Comparison of ENCODE assay signal across 8 mouse cellular contexts in genomic region chr15:77882797-77883696, GRCm38 (mm10). TPM values are rescaled to one million over a fixed set of nuclear protein-coding genes. Genes with fewer than 3 reads are reported as not detected.
A peak's percentile ranks its signal among the peaks of the same experiment; 100 is the strongest.
DNase-seq lines count a peak whose midpoint lies in the region; ATAC-seq and TF ChIP-seq lines count a peak whose summit lies in the region.

No protein-coding gene starts in this region.

- H3K9me3 ChIP-seq in hindbrain, embryonic 13.5 days: no peaks in the 10 kb centered on the region
- no peaks in the 10 kb centered on the region for H3K9me3 ChIP-seq in liver, embryonic 15.5 days (replicated peaks)

- H3K9ac ChIP-seq in hindbrain, embryonic 13.5 days: no peak overlapping the region; the same call in 1 of the 2 replicates
- H3K9ac ChIP-seq in liver, embryonic 15.5 days: no peak overlapping the region

- no peak for TF ChIP-seq CTCF in gastrocnemius, adult 2 months (IDR thresholded peaks at IDR 0.05)
- TF ChIP-seq CTCF in layer of hippocampus, adult 2 months (conservative IDR thresholded peaks at IDR 0.05): no peak

- no peaks in the 10 kb centered on the region for H3K36me3 ChIP-seq in hindbrain, embryonic 13.5 days
- no peaks in the 10 kb centered on the region for H3K36me3 ChIP-seq in liver, embryonic 15.5 days (replicated peaks)

- WGBS in hindbrain, embryonic 13.5 days: 22% methylated on average over 17 of the region's 17 CpGs
- WGBS in liver, embryonic 15.5 days (ENCODE audit: insufficient replicate concordance): 39% methylated on average over 16 of the region's 17 CpGs

- no peak for ATAC-seq in hindbrain, embryonic 13.5 days (ENCODE audit: low FRiP score)
- ATAC-seq in liver, embryonic 15.5 days (ENCODE audit: insufficient read depth): no peak

- peak overlapping the region; percentile 63 for H3K27ac ChIP-seq in gastrocnemius, adult 2 months
- H3K27ac ChIP-seq in hindbrain, embryonic 13.5 days: peak overlapping the region; percentile 35
- peak overlapping the region; percentile 53; the same call in 1 of the 2 replicates for H3K27ac ChIP-seq in liver, embryonic 15.5 days (replicated peaks)
- no peak overlapping the region for H3K27ac ChIP-seq in layer of hippocampus, adult 2 months

- H3K4me1 ChIP-seq in hindbrain, embryonic 13.5 days (replicated peaks): 0 out of 2 replicates have a peak, but pooled peaks cover 7% of the 10 kb centered on the region
- H3K4me1 ChIP-seq in liver, embryonic 15.5 days (replicated peaks): peaks cover 49% of the 10 kb centered on the region

- peak; percentile 44 for DNase-seq in gastrocnemius, adult 2 months
- DNase-seq in gastrocnemius, adult 18-20 months (ENCODE audit: low spot score): no peak
- peak; percentile 91 for DNase-seq in NIH3T3 (ENCODE audit: low read depth)
- no peak for DNase-seq in cerebellum, adult 11 months
- DNase-seq in layer of hippocampus, adult 2 months (ENCODE audit: low spot score in 2 of 2): no peak
- no peak for DNase-seq in B cell, adult 2 months

- intact Hi-C loops in gastrocnemius, adult 2 months (cut with DNase I): no loop called here

- no peak overlapping the region for H3K4me2 ChIP-seq in hindbrain, embryonic 13.5 days
- no peak overlapping the region for H3K4me2 ChIP-seq in liver, embryonic 15.5 days

- H3K4me3 ChIP-seq in gastrocnemius, adult 2 months: peak overlapping the region; percentile 15; the same call in 1 of the 2 replicates
- H3K4me3 ChIP-seq in hindbrain, embryonic 13.5 days: no peak overlapping the region
- no peak overlapping the region for H3K4me3 ChIP-seq in liver, embryonic 15.5 days (replicated peaks)
- no peak overlapping the region for H3K4me3 ChIP-seq in layer of hippocampus, adult 2 months

- no peaks in the 10 kb centered on the region for H3K27me3 ChIP-seq in hindbrain, embryonic 13.5 days
- no peaks in the 10 kb centered on the region for H3K27me3 ChIP-seq in liver, embryonic 15.5 days

RNA-seq across cellular contexts. Expression of gene Myh9, which starts 41.1 kb away (rescaled TPM):
- total RNA-seq in gastrocnemius, adult 2 months (2021): 10 to 100 TPM; 37.4 to 57.4 TPM
- 10 to 100 TPM; 42.8 to 63.0 TPM for total RNA-seq in gastrocnemius, adult 18-20 months (2021)
- 14.5 and 14.9 TPM in 2 replicates for polyA plus RNA-seq in hindbrain, embryonic 13.5 days (2015; fragmentation: Nextera tagmentation; extraction: Ambion mirVana)
- polyA plus RNA-seq in liver, embryonic 15.5 days (2015; fragmentation: Nextera tagmentation; extraction: Ambion mirVana): 19.5 and 20.3 TPM in 2 replicates
- total RNA-seq in layer of hippocampus, adult 2 months (2021): 10 to 100 TPM; 88.3 to 96.3 TPM

RNA-seq across cellular contexts. Expression of gene Txn2, which starts 45.8 kb away (rescaled TPM):
- total RNA-seq in gastrocnemius, adult 2 months (2021): 100 to 1,000 TPM; 189 to 247 TPM
- 100 to 1,000 TPM; 215 to 223 TPM for total RNA-seq in gastrocnemius, adult 18-20 months (2021)
- polyA plus RNA-seq in hindbrain, embryonic 13.5 days (2015; fragmentation: Nextera tagmentation; extraction: Ambion mirVana): 214 and 218 TPM in 2 replicates
- polyA plus RNA-seq in liver, embryonic 15.5 days (2015; fragmentation: Nextera tagmentation; extraction: Ambion mirVana): 185 and 208 TPM in 2 replicates
- total RNA-seq in layer of hippocampus, adult 2 months (2021): 100 to 1,000 TPM; 119 to 136 TPM

Comparison
In these comparisons a context has a peak if more than half of its experiments do, and no peak if none do; other contexts are left out.
1. DNase-seq: peak in gastrocnemius, adult 2 months (single experiment) and NIH3T3 (single experiment); none in gastrocnemius, adult 18-20 months (single experiment), cerebellum, adult 11 months (single experiment), layer of hippocampus, adult 2 months (0 of 2) and B cell, adult 2 months (0 of 2).